Mouse (Mus musculus) urinary bladder, adult 2 months (tissue): Measurements from ENCODE around the gene Eps8l3. TPM values are rescaled to one million over a fixed set of nuclear protein-coding genes. Genes with fewer than 3 reads are reported as not detected.
"Not testable (repeated sequence)": the region's sequence is repeated elsewhere in the genome, so short reads cannot be mapped to it uniquely, and the experiment has no call there.

ENCODE experiments used
- DNase-seq: peaks from one replicate; pipeline ENCODE4 v3.0.0; 2022; ENCODE audit warnings: low spot score
- polyA plus RNA-seq: library from polyadenylated mRNA; depleted of rRNA; stranded (reverse); fragments of >200 nt; gene quantifications from 2 replicates; pipeline ENCODE4 v1.2.3, GENCODE M21; 2012

Eps8l3 gene
- polyA plus RNA-seq, 1 experiment, result not detected

DNA sequence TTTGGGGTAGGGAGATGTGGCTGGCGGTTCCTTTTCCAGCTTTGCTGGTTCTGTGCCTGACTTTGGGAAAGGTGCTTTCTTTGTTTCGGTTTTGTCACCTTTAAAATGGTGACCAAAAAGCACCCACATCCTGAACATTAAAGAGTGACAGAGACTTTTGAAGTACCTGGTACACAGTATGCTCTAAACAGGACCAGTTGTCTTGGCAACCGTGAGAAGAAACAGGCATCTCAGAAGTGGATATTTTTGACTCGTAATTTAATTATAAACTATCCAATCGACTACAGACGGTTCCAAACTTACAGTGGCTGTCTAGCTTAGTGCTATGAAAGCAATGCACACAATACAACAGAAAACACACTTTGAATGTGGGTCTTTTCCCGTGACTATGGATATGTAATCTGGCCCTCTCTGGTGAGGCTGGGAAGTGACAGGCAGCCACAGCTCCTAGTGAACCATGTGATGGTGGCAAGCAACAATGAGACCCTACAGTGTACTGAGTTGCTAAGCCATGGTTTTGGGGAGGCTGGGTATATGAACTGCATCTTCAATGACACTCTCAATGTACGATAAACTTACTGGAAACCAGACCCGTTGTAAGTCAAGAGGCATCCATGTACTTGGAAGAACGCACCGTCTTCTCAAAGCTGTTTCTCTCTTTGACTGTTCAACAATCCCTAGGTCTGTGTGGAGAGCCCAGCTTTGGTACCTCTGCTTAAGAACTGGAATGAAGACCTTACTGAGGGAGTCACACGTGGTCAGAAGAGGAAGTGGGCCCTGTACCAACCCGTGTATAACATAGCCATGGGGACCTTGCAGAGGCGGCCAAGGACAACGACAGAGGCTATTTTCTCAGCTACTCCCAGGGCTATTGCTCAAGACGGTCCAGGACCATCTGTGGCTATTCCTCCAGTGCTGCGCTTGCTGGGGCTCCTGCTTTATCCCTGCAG, 23.5 kb upstream of the Eps8l3 start:
- no peak for DNase-seq

DNA sequence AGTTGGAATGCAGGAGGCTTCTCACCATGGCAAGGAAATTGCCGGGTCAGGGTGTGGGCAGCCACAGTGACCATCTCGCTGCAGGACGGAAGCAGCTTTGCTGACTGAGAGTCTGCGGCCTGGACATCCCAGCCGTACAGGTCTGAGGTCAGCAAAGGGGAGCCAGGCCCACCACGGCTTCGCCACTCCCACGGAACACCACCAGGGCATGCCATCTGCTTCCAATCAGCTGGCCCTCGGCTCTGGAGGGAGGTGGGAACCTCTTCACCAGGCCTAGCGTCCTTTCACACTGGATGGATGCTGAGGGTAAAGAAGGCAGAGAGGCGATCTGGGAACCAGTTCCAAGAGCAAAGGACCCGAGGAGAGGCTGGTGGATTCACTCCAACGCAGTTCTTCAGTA, 21.7 kb upstream of the Eps8l3 start:
- DNase-seq, result no peak

DNA sequence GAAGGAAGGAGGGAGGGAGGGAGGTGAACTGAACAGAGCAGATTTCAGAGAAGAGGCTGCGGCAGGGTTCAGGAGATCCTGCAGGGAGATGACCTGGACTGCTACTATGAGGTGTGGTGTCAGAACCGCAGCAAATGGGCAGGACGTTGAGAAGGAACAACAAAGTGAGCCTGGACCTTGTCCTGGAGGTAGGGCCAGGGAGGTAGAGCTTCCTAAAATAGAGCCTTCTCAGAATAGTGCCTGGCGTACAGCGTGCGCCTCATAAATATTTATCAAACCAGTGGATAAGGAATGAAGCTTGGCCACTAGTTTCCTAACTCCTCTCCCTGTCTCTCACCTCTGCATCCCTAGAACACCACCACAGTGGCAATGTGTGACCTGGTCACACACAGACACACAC, 19.4 kb upstream of the Eps8l3 start:
- DNase-seq, result no peak

DNA sequence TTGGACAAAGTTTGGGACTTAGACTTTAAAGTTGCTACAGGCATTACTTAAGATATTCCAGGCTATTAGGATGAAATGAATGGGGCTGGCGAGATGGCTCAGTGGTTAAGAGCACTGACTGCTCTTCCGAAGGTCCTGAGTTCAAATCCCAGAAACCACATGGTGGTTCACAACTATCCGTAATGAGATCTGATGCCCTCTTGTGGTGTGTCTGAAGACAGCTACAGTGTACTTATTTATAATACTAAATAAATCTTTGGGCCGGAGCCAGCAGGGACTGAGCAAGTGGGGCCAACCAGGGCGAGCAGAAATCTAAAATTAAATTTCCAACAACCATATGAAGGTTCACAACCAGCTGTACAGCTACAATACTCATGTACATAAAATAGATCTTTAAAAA, 15.5 kb upstream of the Eps8l3 start:
- not testable (repeated sequence) for DNase-seq

DNA sequence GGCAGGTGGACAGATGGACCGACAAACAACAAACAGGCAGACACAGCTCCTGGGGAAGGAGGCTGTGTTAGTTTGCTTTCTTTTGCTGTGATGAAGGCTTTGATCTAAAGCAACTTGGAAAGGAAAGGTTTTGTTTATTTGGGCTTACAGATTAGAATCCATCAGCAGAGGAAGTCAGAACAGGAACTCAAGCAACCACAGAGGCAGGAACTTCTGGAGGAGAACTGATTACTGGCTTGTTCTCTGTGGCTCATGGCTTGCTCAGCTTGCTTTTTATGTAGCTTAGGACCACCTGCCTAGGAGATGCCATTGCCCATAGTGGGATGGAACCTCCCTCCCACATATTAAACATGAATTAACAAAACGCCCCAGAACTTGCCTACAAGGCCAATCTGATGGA, 14.6 kb upstream of the Eps8l3 start:
- no peak for DNase-seq

DNA sequence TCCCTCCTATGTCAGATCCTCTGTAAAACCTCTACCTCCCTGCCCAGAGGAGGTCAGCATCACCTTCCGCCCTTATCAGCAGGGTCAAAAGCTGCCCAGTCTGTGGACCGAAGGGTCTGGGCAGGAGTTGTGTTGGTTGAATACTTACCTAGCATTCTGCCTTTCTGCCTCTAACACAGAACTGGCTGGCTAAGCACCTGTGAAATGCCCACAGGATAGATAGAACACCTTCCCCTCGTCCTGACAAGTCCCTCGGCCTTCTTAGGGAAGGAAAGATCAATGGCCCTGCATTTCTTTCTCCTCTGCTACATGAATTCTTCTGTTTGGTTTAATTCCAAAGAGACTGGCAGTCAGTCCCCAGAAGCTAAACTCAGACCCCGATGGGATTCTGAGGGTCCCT, 13.6 kb upstream of the Eps8l3 start:
- no peak for DNase-seq

DNA sequence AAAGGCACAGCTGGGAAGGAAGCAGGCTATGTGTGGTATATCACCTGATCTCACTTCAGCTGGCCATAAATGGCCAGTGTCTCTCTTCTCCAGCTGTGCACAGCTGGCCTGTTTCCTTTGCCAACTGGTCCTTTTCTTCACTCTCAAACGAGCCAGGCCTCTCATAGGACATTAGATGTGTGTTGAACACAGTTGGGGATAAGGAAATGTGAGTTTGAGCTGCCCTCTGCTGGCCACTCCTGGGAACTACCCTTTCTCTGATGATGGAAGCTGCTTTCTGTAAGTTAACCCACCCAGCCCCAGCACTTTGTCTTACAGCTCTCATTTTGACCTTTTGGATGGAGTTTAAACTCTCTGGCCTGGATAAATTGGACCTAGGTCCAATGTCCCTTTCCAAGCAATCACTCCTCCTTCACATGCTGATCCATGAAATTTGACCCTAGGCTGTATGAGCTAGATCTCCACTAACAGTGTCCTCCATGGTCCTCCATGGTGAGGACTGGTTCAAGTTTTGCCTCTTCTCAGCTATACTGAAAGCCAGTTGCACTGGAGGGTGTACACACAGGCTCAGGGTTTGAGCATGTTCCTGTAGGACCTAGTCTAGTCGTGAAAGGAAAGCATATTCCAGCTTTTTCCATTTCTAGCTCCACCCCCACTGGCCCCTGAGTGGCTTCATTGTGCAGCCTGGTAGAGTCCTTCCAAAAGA, 13.0 kb upstream of the Eps8l3 start:
- peak; percentile 66 for DNase-seq

DNA sequence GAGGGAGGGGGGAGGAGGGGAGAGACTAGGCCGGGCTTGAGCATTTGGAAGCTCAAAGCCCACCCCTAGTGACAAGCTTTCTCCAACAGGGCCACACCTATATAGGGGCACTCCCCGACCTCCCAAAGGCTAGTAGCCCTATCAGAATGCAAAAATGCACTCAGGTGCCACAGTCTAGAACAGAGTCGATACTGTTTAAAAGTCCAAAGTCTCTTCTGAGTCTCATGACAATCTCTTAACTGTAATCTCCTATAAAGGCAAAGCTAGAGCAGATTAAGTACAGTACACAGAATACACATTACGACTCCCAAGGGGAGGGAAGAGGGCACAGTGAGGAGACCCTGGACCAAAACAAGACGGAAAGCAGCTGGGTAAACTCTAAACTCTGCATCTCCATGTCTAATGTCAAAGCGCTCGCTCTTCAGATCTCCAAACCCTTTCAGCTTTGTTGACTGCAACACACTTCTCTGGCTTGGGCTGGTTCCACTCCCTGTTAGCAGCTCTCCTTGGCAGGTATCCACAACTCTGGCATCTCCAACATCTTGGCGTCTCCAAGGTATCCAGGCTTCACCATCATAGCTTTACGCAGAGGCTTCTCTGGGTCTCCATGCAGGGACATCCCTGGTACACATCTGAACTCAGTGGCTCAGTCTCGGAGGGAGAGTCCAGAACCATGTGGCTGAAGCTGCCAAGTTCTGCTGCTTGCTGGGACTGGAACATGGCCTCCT, 11.5 kb upstream of the Eps8l3 start:
- DNase-seq, result no peak

DNA sequence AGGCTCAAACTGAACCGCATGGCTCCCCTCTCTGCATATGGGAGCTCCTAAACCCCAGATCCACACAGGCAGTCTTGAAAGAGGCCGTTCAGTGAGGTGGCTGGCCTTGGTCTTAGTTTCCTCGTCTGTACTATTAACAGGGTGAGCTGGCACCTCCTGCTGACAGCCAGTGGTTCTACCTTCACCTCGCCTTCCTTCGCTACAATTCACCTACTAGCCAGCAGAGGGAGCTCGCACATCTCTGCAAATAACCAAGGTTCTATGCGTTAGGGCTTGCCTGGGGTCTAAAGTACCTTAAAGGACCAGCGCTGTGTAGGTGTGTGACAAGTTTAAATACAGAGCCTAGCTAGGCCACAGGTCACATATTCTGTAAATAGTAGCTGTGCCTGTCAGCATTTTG, 9.9 kb upstream of the Eps8l3 start:
- DNase-seq, result peak; percentile 51

DNA sequence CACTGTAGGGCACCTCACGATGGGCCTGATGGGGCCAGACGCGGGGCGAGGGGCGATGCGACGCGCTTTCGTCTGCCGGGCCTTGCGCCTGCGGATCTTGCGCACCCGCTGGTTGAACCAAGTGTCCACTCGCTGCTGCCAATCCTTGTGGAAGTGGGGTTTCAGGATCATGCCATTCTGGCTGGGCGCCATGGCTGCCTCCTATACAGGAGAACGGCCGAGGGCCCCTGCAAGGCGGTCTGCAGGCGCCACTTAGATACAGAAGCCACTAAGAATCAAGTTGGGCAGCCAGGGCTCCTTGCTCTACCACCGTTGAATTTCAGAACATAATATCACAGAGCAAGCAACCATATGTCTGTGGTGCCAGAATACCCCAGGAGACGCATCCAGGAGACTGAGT, 8.6 kb upstream of the Eps8l3 start:
- no peak for DNase-seq

DNA sequence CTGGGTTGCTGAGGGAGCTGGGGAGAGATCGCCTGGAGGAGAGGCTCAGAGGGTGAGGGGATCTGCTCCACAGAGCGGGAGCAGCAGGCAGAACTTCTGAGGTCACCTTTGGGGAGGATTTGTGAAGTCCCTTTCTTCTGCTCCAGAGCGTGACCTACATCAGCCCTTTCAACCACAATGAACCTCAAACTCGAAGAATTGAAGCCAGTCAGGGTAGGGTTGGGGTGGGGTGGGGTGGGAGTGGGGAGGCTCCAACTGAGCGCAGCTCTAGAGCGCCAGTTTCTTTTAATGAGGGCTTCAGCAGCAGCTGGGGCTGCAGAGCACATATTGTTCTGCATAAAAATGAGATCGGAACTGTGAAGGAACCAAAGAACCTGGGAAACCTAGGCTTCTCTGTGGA, 7.9 kb upstream of the Eps8l3 start:
- DNase-seq, result no peak

DNA sequence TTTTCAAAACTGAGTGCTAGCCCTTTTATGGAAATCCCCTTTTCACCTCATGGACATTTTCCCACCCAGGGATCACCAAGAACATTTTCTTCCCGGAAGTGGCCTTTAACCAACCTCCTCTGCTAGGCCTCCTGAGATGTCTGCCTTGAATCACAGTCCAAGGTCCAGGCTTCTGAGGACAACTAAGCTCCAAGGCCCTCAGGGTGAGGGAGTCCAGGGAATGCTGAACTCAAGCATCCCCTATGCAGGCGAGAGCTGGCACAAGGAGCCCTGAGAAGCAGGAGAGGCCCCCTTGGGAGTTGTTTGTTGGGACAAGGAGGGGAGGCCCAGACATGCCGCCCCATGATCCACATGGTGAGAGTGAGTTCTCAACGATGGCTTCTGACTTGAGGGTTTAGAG, 7.1 kb upstream of the Eps8l3 start:
- no peak for DNase-seq

DNA sequence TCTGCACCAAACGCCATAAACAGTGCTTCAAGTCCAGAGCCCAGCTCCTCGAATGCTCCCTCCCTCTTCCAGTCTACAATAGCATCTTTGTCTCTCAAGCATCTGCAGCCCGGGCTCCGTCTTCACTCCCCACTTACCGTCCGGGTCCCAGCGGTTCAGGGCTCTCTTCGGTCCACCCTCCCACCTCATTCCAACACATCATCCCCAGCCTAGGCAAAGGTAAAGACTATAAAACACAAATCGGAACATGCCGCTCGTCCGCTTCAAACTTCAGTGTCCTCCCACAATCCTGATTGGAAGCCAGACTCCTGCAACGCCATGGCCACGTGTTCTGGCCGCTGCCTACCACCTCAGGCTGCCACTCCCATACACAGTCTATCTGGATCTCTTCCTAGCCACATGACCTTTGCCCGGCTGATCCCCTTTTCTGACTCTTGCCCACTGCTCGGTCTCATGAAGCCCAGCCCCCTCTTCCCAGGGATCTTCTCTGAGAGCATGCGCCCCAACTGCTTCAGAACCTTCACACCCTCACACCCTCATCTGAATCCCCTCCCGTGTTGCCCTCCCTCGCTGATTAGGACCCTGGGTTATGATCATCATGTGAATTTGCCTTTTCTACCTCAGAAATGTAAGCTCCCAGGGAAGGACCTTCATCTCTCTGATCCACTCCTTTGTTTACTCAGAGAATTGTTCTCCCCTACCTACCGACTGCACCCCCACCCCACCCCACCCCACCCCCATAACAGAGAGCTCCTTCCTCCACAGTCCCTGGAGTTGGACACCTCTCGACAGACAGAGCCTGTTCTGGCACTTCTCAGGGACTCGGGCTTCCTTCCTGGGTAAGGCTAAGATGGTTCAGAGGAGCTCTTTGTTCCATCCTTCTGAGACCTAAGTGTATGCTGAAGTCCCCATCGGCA, 3.4 kb upstream of the Eps8l3 start:
- DNase-seq, result no peak

DNA sequence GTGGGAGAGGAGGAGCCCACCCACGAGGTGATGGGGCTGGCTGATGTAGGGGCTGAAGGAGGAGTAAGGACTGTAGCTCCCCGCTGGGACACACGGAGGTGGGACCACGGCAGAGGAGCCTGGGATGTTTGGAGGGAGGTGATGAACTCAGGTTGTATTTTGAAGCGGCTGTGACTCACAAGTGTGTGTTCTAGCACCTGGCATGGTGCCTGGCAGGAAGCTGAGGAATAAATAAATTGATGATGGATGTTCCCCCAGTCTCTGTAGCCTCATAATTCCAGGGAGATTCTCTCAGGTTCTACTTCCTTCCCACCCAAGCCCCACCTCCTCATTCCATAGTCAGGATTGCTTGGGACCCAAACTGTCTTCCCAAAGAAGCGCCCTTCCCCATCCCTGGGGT, 1.8 kb upstream of the Eps8l3 start:
- DNase-seq, result no peak

DNA sequence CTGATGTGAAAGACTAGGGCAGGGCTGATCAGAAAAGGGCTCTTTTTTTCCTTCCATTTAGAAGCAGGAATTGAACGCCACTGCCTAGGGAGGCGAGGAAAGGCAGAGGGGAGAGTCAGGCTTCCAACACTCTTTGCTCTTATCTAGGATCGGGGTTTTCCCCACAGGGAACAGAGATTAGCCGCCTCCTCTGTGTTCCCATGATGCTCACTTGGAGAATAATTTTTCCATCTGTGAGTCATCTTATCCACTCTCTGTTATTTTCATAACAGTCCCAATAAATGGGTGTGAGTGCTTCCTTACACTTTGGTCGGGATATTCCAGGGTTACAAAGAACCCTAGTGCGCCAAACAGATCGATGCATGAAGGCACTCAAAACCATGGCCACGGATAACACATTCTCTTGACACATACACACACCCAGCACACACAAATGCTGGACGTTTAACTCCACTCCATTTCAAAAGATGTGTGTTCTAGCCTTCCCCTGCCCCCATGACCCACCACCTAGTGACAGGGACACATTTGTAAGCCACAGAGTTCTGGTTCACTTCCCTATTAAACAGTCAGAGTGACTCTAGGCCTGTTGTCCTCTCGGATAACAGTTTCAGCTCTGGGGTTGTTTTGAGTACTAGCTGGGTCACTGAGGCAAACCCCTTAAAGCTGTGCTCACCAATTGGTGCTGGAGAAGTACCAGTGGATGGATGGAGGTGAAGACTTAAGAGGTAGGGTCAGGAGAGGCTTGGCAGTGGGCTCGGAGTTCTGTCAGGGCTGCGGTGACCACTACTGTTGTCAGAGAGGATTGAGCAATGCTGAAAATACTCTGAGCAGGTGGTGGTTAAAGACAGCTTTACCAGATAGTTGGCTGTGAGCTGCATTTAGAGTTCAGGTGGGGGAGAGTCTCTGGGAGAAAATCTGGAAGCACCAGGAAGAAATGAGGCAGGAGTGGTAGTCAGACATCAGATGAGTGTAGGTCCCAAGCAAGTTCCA, 1.0 kb downstream of the Eps8l3 start:
- DNase-seq, result no peak

DNA sequence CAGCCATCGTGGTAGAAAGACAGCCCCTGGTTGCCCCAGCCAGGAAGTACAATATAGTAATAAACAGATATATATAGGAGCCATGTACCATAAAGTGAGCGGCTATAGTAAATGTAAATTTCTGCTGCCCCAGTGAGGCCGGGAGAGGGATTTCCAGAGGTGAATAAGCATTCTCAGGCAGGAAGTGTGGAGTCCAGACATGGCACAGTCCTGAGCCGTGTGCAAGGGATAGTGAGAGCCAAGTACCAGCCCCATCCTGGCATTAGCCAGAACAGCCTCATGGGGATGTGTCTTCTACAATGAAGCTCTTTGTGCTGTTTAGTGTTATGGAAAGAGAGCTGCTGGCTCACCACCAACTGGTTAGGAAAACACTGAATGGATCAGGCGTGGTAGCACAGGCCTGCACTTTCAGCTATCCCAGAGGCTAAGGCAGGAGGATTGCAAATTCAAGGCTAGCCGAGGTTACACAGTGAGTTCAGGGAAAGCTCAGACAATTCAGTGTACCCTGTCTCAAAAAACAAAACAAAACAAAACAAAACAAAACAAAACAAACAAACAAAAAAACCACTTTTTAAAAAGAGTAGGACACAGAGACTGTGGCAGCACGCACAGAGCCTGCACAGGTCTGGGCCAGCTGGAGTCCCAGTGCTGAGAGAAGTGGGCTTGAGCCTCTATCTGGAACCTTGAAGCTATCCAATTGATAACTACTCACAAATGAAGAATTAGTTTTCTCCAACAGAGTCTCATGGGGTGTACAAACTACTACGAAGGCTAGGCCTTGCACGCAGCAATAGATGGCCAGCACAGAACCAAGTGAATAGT, 10.9 kb downstream of the Eps8l3 start:
- DNase-seq, result no peak

DNA sequence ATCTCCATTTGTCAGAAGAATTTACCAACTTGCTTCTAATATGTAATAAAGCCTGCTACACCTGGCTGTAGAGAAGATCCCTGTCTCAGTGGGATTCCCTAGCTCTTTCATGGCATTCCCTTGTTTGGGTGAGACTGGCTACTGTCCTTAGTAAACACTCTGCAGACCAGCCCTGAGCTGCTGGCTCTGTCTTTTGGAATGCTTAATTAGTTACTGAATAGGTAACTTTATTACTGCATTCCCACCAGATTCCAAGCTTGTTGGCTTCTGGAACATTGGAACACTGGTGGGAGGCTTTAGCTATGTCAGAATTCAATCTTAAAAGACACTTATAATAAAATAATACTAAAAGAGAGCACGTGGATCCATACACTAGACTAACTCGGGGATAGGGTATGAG, 12.2 kb downstream of the Eps8l3 start:
- DNase-seq, result not testable (repeated sequence)

DNA sequence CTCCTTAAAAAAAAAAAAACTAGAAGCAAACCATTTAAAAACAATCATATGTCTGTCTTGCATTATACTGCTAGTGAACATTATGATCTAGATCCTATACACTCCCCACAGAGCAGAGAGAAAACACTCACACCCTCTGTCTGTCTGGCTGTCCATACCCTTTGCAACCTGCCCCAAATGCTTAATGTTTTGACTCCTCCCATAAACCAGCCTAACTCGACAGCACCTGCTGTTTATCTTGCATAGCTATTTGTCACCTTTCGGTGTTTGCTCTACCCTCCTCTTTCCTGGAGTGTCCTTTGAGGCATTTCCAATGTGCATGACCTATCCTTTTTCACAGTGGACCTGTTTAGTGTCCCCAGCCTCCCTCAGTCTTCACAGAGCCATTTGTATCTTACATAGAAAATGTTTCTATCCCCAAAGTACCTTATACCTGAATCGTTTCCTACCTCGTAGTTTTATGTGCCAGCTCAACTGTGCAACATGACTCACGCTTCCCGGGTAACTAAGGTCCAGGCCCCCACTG, 18.2 kb downstream of the Eps8l3 start:
- DNase-seq, result no peak
